Mouse (Mus musculus) neural tube, embryonic 14.5 days (tissue): ENCODE results near the gene Gria1. TPM values are rescaled to one million over a fixed set of nuclear protein-coding genes. Genes with fewer than 3 reads are reported as not detected.
A peak's percentile ranks its signal among the peaks of the same experiment; 100 is the strongest.

ENCODE experiments used
- ATAC-seq: fragments of 200-750 bp; cut with Nextera tagmentation; 2 replicates; pipeline ENCODE4 v1.8.0; 2017; ENCODE audit warnings: low read depth, mild to moderate bottlenecking, moderate TSS enrichment, moderate library complexity
- H3K27ac ChIP-seq: fragments of 300-500 bp; sonication (generic); 2 replicates; pipeline ENCODE4 v1.5.1; 2014; ENCODE audit warnings: low read depth, mild to moderate bottlenecking, control low read depth, low read length, moderate library complexity, mixed read lengths
- H3K27me3 ChIP-seq: fragments of 300-500 bp; sonication (generic); 2 replicates; pipeline ENCODE4 v1.6.1; 2014; ENCODE audit warnings: low read length; ENCODE audit not compliant: control insufficient read depth, insufficient read depth
- H3K36me3 ChIP-seq: fragments of 300-500 bp; sonication (generic); 2 replicates; pipeline ENCODE4 v1.6.1; 2014; ENCODE audit warnings: low read length, mixed read lengths; ENCODE audit not compliant: control insufficient read depth, insufficient read depth
- H3K4me1 ChIP-seq: fragments of 300-500 bp; sonication (generic); 2 replicates; pipeline ENCODE4 v1.6.1; 2014; ENCODE audit warnings: low read length; ENCODE audit not compliant: control insufficient read depth, insufficient read depth
- H3K4me2 ChIP-seq: fragments of 300-500 bp; sonication (generic); 2 replicates; pipeline ENCODE4 v1.6.1; 2014; ENCODE audit warnings: mild to moderate bottlenecking, low read depth, low read length, control low read depth
- H3K4me3 ChIP-seq: fragments of 300-500 bp; sonication (generic); 2 replicates; pipeline ENCODE4 v1.5.1; 2014; ENCODE audit warnings: low read depth, low read length, control low read depth, mixed read lengths
- H3K9ac ChIP-seq: fragments of 300-500 bp; sonication (generic); replicated peaks from 2 replicates; pipeline ENCODE4 v1.6.1; 2014; ENCODE audit warnings: low read depth, mild to moderate bottlenecking, control low read depth, low read length, mixed read lengths
- H3K9me3 ChIP-seq: fragments of 300-500 bp; sonication (generic); 2 replicates; pipeline ENCODE4 v1.6.1; 2016; ENCODE audit warnings: low read length; ENCODE audit not compliant: control insufficient read depth
- WGBS: fragments of 180-500 bp; shearing (Covaris S2); extraction: QIAGEN DNeasy Blood & Tissue Kit; methylation state at CpG from one replicate; pipeline ENCODE4 v1.1.7; 2014; 5-methylcytosine and 5-hydroxymethylcytosine counted together
- polyA plus RNA-seq: library from polyadenylated mRNA; unstranded; fragments of >200 nt; fragmentation: Nextera tagmentation; extraction: Ambion mirVana; gene quantifications from 2 replicates; pipeline ENCODE4 v1.2.1, GENCODE M21; 2014

Gria1 gene
- polyA plus RNA-seq, 1 experiment from 2014 or later, result 59.1 TPM

- 85% methylated on average over 1 of the region's 1 CpGs for WGBS
- no peaks in the 10 kb centered on the region for H3K36me3 ChIP-seq
- H3K27me3 ChIP-seq, result no peaks in the 10 kb centered on the region
- H3K4me1 ChIP-seq, result no peaks in the 10 kb centered on the region
- no peak overlapping the region for H3K9ac ChIP-seq
- H3K9me3 ChIP-seq, result no peaks in the 10 kb centered on the region
- no peak overlapping the region for H3K4me3 ChIP-seq
- no peak overlapping the region for H3K4me2 ChIP-seq
- ATAC-seq, result no peak
- H3K27ac ChIP-seq, result no peak overlapping the region
Observed at GRCm38 (mm10) chr11:57306892-57307291, 295.7 kb downstream of the Gria1 start.

- ATAC-seq, result peak; percentile 51
- WGBS, result 46% methylated on average over 3 of the region's 3 CpGs
- Histone ChIP-seq H3K9me3 (no peaks in the 10 kb centered on the region), H3K27ac (no peak overlapping the region), H3K4me1 (no peaks in the 10 kb centered on the region), H3K9ac (no peak overlapping the region), H3K4me3 (no peak overlapping the region), H3K27me3 (no peaks in the 10 kb centered on the region), H3K4me2 (no peak overlapping the region), H3K36me3 (no peaks in the 10 kb centered on the region)
Observed at GRCm38 (mm10) chr11:57317063-57317462, 305.9 kb downstream of the Gria1 start.

GRCm38 (mm10) chr11:57317478-57317877, 306.3 kb downstream of the Gria1 start:
- no peaks in the 10 kb centered on the region for H3K36me3 ChIP-seq
- no peak overlapping the region for H3K4me3 ChIP-seq
- ATAC-seq, result peak; percentile 38; the same call in 1 of the 2 replicates
- H3K27me3 ChIP-seq, result no peaks in the 10 kb centered on the region
- no peak overlapping the region for H3K9ac ChIP-seq
- no peak overlapping the region for H3K27ac ChIP-seq
- H3K9me3 ChIP-seq, result no peaks in the 10 kb centered on the region
- WGBS, result 71% methylated on average over 13 of the region's 13 CpGs
- H3K4me1 ChIP-seq, result no peaks in the 10 kb centered on the region
- no peak overlapping the region for H3K4me2 ChIP-seq

DNA sequence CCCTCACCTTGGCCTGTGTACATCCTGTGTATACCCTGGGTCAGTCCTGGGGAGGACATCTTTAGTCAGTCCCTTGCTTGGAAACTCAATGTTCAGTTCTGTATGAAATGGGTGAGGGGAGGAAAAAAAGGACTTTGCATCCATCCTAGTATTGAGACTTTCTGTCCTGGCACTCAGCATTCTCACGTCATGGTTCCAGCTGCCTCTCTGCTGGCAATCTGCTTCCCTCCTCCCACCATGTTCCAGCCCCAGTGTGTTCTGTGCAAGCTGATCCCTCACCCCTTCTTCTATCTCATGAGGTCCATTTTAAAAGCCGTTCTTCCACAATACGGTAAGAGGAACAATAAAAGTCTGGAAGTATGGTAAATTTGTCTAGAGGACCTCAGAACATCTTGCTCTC, 308.2 kb downstream of the Gria1 start:
- no peaks in the 10 kb centered on the region for H3K9me3 ChIP-seq
- no peak overlapping the region for H3K27ac ChIP-seq
- ATAC-seq, result no peak
- WGBS, result 84% methylated on average over 3 of the region's 3 CpGs
- no peak overlapping the region for H3K4me2 ChIP-seq
- no peaks in the 10 kb centered on the region for H3K4me1 ChIP-seq
- H3K9ac ChIP-seq, result no peak overlapping the region
- H3K36me3 ChIP-seq, result no peaks in the 10 kb centered on the region
- no peaks in the 10 kb centered on the region for H3K27me3 ChIP-seq
- H3K4me3 ChIP-seq, result no peak overlapping the region

DNA sequence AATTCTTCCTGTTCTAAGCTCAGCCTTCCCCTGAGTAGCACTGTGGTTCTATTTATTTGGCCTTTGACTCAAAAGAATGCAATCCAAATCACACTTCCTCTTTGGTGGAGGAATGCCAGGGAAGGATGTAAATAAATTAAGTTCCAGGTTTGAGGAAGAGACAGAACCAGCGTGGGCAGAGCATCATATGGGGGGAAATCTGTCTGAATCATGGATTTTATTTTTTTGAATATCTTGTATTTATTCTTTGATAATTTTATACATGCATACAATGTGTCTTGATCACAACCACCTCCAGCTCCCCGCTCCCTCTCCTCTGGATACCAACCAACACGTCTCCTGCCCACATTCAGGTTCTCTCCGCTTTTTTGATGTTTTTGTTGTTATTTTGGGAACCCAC, 312.9 kb downstream of the Gria1 start:
- Histone ChIP-seq H3K9ac (no peak overlapping the region), H3K27me3 (no peaks in the 10 kb centered on the region), H3K4me2 (no peak overlapping the region), H3K36me3 (no peaks in the 10 kb centered on the region), H3K9me3 (no peaks in the 10 kb centered on the region), H3K4me1 (no peaks in the 10 kb centered on the region), H3K4me3 (no peak overlapping the region), H3K27ac (no peak overlapping the region)
- ATAC-seq, result no peak
- WGBS, result 79% methylated on average over 4 of the region's 4 CpGs
